Mouse (Mus musculus) ES-Bruce4 (cell line): ENCODE measurements at regions not wholly inside any gene's neighbourhood (a gene's known extent, or its start where the extent isn't known, plus 50 kb on each side); places are given as distances from the start of the nearest gene placed in this dataset.

Experiments used
- CTCF ChIP-seq: IDR thresholded peaks from one replicate; pipeline ENCODE4 v1.8.1; 2011; ENCODE audit warnings: low read depth, low read length
- POLR2A ChIP-seq: IDR thresholded peaks from one replicate; pipeline ENCODE4 v1.8.1; 2011; ENCODE audit warnings: low read length; ENCODE audit not compliant: insufficient read depth

- TF ChIP-seq CTCF: no peak
- no peak for TF ChIP-seq POLR2A
Measured at GRCm38 (mm10) chr11:114567814-114568800, 100.2 kb upstream of the Rpl38 start.
